Mouse (Mus musculus) CH12.LX (cell line): ENCODE results near the gene Sec14l1. TPM values are rescaled to one million over a fixed set of nuclear protein-coding genes. Genes with fewer than 3 reads are reported as not detected.

Experiments used
- DNase-seq: peaks from one replicate; pipeline ENCODE4 v3.0.0-alpha.2; 2013; ENCODE audit errors: extremely low read depth
- H3K27ac ChIP-seq: 2 replicates; pipeline ENCODE4 v1.5.1; 2012; ENCODE audit warnings: low read depth, mild to moderate bottlenecking, control low read depth, moderate library complexity; ENCODE audit not compliant: insufficient read depth
- H3K27me3 ChIP-seq: replicated peaks from 2 replicates; pipeline ENCODE3; 2012; ENCODE audit warnings: inconsistent platforms
- H3K36me3 ChIP-seq, 2 experiments: replicated peaks in 1 of 2; 2 replicates each; pipeline versions ENCODE3 to v1.6.1; 2012; ENCODE audit warnings: inconsistent platforms in 1 of 2, low read length in 1 of 2, mild to moderate bottlenecking in 1 of 2, mixed read lengths in 1 of 2, moderate library complexity in 1 of 2; ENCODE audit not compliant: control insufficient read depth in 1 of 2, insufficient read depth in 1 of 2
- H3K4me1 ChIP-seq, 2 experiments: 2 replicates each; pipeline ENCODE4 v1.6.1; 2012; ENCODE audit warnings: inconsistent platforms in 1 of 2, moderate library complexity in 1 of 2; ENCODE audit not compliant: insufficient read depth in 2 of 2, control insufficient read depth in 1 of 2
- H3K4me2 ChIP-seq: 2 replicates; pipeline ENCODE4 v1.6.1; 2012; ENCODE audit warnings: low read depth, mild to moderate bottlenecking, control low read depth; ENCODE audit not compliant: poor library complexity, insufficient read depth, severe bottlenecking
- H3K4me3 ChIP-seq, 3 experiments: fragments of 150-350 bp in 1 of 3; sonication (generic) in 1 of 3; replicated peaks in 1 of 3; 2 replicates each; pipeline versions ENCODE3 to v1.5.1; 2011 to 2012; ENCODE audit warnings: low read depth in 2 of 3, low read length in 2 of 3, mild to moderate bottlenecking in 2 of 3, moderate library complexity in 2 of 3, control low read depth in 1 of 3, improper control_type of control experiment in 1 of 3, inconsistent platforms in 1 of 3, mixed read lengths in 1 of 3; ENCODE audit not compliant: poor library complexity in 1 of 3
- H3K79me2 ChIP-seq: replicated peaks from 2 replicates; pipeline ENCODE4 v1.6.1; 2012; ENCODE audit warnings: mild to moderate bottlenecking, moderate library complexity; ENCODE audit not compliant: control insufficient read depth, poor library complexity, insufficient read depth, severe bottlenecking; ENCODE audit errors: extremely low read depth
- H3K9ac ChIP-seq: 2 replicates; pipeline ENCODE4 v1.6.1; 2012; ENCODE audit warnings: low read depth, mild to moderate bottlenecking, control low read depth, moderate library complexity; ENCODE audit not compliant: insufficient read depth
- H3K9me3 ChIP-seq: replicated peaks from 2 replicates; pipeline ENCODE3; 2012; ENCODE audit warnings: low read length, inconsistent platforms, mixed read lengths
- BHLHE40 ChIP-seq: IDR thresholded peaks from 2 replicates; pipeline ENCODE4 v1.6.1; 2011; ENCODE audit warnings: mild to moderate bottlenecking, low read depth, low read length, improper control_type of control experiment
- CHD1 ChIP-seq: IDR thresholded peaks from 2 replicates; pipeline ENCODE4 v1.6.1; 2012; ENCODE audit warnings: low read depth, low read length, improper control_type of control experiment, inconsistent platforms
- CHD2 ChIP-seq: IDR thresholded peaks from 2 replicates; pipeline ENCODE4 v1.6.1; 2011; ENCODE audit warnings: low read length, improper control_type of control experiment
- CTCF ChIP-seq, 2 experiments: IDR thresholded peaks in 1 of 2; conservative IDR thresholded peaks in 1 of 2; 2 replicates each; pipeline ENCODE4 v1.5.1; 2011 to 2012; ENCODE audit warnings: low read depth in 2 of 2, low read length in 2 of 2, improper control_type of control experiment in 1 of 2, inconsistent platforms in 1 of 2, mild to moderate bottlenecking in 1 of 2, moderate library complexity in 1 of 2
- E2F4 ChIP-seq: IDR thresholded peaks from 2 replicates; pipeline ENCODE4 v1.6.1; 2011; ENCODE audit warnings: low read depth, low read length, improper control_type of control experiment; ENCODE audit not compliant: insufficient replicate concordance
- ELF1 ChIP-seq: IDR thresholded peaks from 2 replicates; pipeline ENCODE4 v1.6.1; 2014; ENCODE audit warnings: low read depth, mild to moderate bottlenecking, inconsistent platforms, low read length, improper control_type of control experiment
- EP300 ChIP-seq: IDR thresholded peaks from 2 replicates; pipeline ENCODE4 v1.6.1; 2011; ENCODE audit warnings: low read length, improper control_type of control experiment
- ETS1 ChIP-seq: conservative IDR thresholded peaks from 2 replicates; pipeline ENCODE4 v1.6.1; 2012; ENCODE audit warnings: low read depth, mild to moderate bottlenecking, inconsistent platforms, low read length, improper control_type of control experiment, moderate library complexity
- GABPA ChIP-seq: IDR thresholded peaks from 2 replicates; pipeline ENCODE4 v1.6.1; 2012; ENCODE audit warnings: low read depth, low read length, improper control_type of control experiment, inconsistent platforms; ENCODE audit not compliant: insufficient replicate concordance
- HCFC1 ChIP-seq: IDR thresholded peaks from 2 replicates; pipeline ENCODE4 v1.6.1; 2012; ENCODE audit warnings: low read depth, mild to moderate bottlenecking, inconsistent platforms, low read length, improper control_type of control experiment
- IRF4 ChIP-seq: IDR thresholded peaks from 2 replicates; pipeline ENCODE4 v1.6.1; 2014; ENCODE audit warnings: low read depth, mild to moderate bottlenecking, inconsistent platforms, low read length, improper control_type of control experiment
- JUND ChIP-seq: conservative IDR thresholded peaks from 2 replicates; pipeline ENCODE4 v1.6.1; 2011; ENCODE audit warnings: low read depth, low read length, improper control_type of control experiment
- KAT2A ChIP-seq: IDR thresholded peaks from 2 replicates; pipeline ENCODE4 v1.6.1; 2012; ENCODE audit warnings: low read length, improper control_type of control experiment, inconsistent platforms; ENCODE audit not compliant: insufficient replicate concordance
- MAX ChIP-seq: IDR thresholded peaks from 2 replicates; pipeline ENCODE4 v1.6.1; 2011; ENCODE audit warnings: low read length, improper control_type of control experiment
- MAZ ChIP-seq: IDR thresholded peaks from 2 replicates; pipeline ENCODE4 v1.6.1; 2012; ENCODE audit warnings: low read depth, mild to moderate bottlenecking, inconsistent platforms, low read length, improper control_type of control experiment, moderate library complexity
- MXI1 ChIP-seq: IDR thresholded peaks from 2 replicates; pipeline ENCODE4 v1.6.1; 2011; ENCODE audit warnings: mild to moderate bottlenecking, low read depth, low read length, improper control_type of control experiment
- MYC ChIP-seq: IDR thresholded peaks from 2 replicates; pipeline ENCODE4 v1.6.1; 2011; ENCODE audit warnings: low read depth, mild to moderate bottlenecking, improper control_type of control experiment, low read length
- NELFE ChIP-seq: IDR thresholded peaks from 2 replicates; pipeline ENCODE4 v1.6.1; 2011; ENCODE audit warnings: low read depth, low read length, improper control_type of control experiment
- NRF1 ChIP-seq: IDR thresholded peaks from 2 replicates; pipeline ENCODE4 v1.6.1; 2014; ENCODE audit warnings: low read depth, mild to moderate bottlenecking, inconsistent platforms, low read length, improper control_type of control experiment, moderate library complexity
- PAX5 ChIP-seq: IDR thresholded peaks from 2 replicates; pipeline ENCODE4 v1.6.1; 2012; ENCODE audit warnings: low read length, inconsistent platforms, mixed read lengths
- POLR2A ChIP-seq: IDR thresholded peaks from 2 replicates; pipeline ENCODE4 v1.6.1; 2011; ENCODE audit warnings: low read depth, mild to moderate bottlenecking, improper control_type of control experiment, low read length
- POLR2AphosphoS2 ChIP-seq: IDR thresholded peaks from 2 replicates; pipeline ENCODE4 v1.6.1; 2011; ENCODE audit warnings: low read depth, low read length, improper control_type of control experiment
- RAD21 ChIP-seq: IDR thresholded peaks from 2 replicates; pipeline ENCODE4 v1.6.1; 2011; ENCODE audit warnings: low read depth, mild to moderate bottlenecking, low read length, improper control_type of control experiment, moderate library complexity
- RCOR1 ChIP-seq: conservative IDR thresholded peaks from 2 replicates; pipeline ENCODE4 v1.6.1; 2012; ENCODE audit warnings: low read depth, mild to moderate bottlenecking, inconsistent platforms, low read length, improper control_type of control experiment
- SIN3A ChIP-seq: IDR thresholded peaks from 2 replicates; pipeline ENCODE4 v1.6.1; 2012; ENCODE audit warnings: low read length, improper control_type of control experiment, inconsistent platforms
- SMC3 ChIP-seq: IDR thresholded peaks from 2 replicates; pipeline ENCODE4 v1.6.1; 2011; ENCODE audit warnings: low read depth, low read length, improper control_type of control experiment
- TBP ChIP-seq: conservative IDR thresholded peaks from 2 replicates; pipeline ENCODE4 v1.6.1; 2011; ENCODE audit warnings: low read depth, low read length, improper control_type of control experiment
- TCF12 ChIP-seq: IDR thresholded peaks from 2 replicates; pipeline ENCODE4 v1.6.1; 2014; ENCODE audit warnings: low read depth, mild to moderate bottlenecking, inconsistent platforms, low read length, improper control_type of control experiment
- USF2 ChIP-seq: conservative IDR thresholded peaks from 2 replicates; pipeline ENCODE4 v1.6.1; 2011; ENCODE audit warnings: low read depth, low read length, improper control_type of control experiment
- ZC3H11A ChIP-seq: IDR thresholded peaks from 2 replicates; pipeline ENCODE4 v1.6.1; 2012; ENCODE audit warnings: low read depth, mild to moderate bottlenecking, inconsistent platforms, low read length, improper control_type of control experiment
- ZKSCAN1 ChIP-seq: IDR thresholded peaks from 2 replicates; pipeline ENCODE4 v1.6.1; 2012; ENCODE audit warnings: low read depth, inconsistent platforms, low read length, improper control_type of control experiment, borderline replicate concordance
- ZNF384 ChIP-seq: IDR thresholded peaks from 2 replicates; pipeline ENCODE4 v1.6.1; 2012; ENCODE audit warnings: low read depth, low read length, improper control_type of control experiment, inconsistent platforms
- dilution Hi-C: fragments of 300-500 bp; cut with MboI; formaldehyde crosslinking; loops from 2 replicates; pipeline ENCODE4 v1.14.3; 2020; ENCODE audit warnings: low sequenced_read_pairs; ENCODE audit not compliant: extremely low pct_unique_long_range_greater_than_20kb, extremely low pct_ligation_motif_present
- in situ Hi-C: fragments of 300-500 bp; cut with MboI; formaldehyde crosslinking; loops from 3 replicates; pipeline ENCODE4 v1.14.3; 2019; ENCODE audit warnings: low sequenced_read_pairs, low pct_ligation_motif_present, low pct_unique_long_range_greater_than_20kb, mixed read lengths
- polyA plus RNA-seq: library from polyadenylated mRNA; unstranded; fragments of >175 nt; gene quantifications from 2 replicates; pipeline ENCODE4 v1.2.1, GENCODE M21; 2012; ENCODE audit warnings: low read depth; ENCODE audit not compliant: insufficient read length
- total RNA-seq, 2 experiments: library from RNA; depleted of rRNA; stranded (reverse); fragments of 300-350 nt in 1 of 2; fragments of >200 nt in 1 of 2; gene quantifications; 2 replicates each; pipeline ENCODE4 v1.2.3; 2012 to 2014

Gene Sec14l1
- total and polyA plus RNA-seq, 3 experiments: 18.5 to 28.2 (median 21.5) TPM

DNA sequence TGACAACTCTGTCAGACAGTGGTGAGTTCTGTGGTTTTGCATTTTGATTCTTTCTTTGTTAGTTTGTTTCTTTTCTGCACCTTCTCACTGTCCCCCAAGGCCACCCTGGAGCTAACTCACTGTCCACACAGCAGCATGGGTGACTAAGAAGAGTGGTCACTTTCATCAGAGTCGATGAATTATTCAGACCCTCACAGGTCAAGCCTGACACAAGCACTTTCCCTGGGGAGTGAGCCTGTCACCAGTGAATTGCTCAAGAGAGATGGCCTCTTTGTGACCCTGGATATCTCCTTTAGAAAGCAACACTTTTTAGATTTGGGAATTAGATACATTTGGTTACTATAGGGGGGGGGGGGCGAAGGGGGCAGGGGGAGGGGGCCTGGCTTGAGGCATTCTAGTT, 15.6 kb upstream of the Sec14l1 start:
- TF ChIP-seq IRF4: no peak
- TF ChIP-seq MYC: no peak
- no peak for TF ChIP-seq E2F4
- no peak for TF ChIP-seq USF2
- TF ChIP-seq MAZ: no peak
- TF ChIP-seq ZNF384: no peak
- no peak for TF ChIP-seq MAX
- TF ChIP-seq EP300: no peak
- TF ChIP-seq CHD1: no peak
- TF ChIP-seq NRF1: no peak
- TF ChIP-seq ZKSCAN1: no peak
- no peak for TF ChIP-seq RAD21
- TF ChIP-seq SIN3A: no peak
- no peak for TF ChIP-seq BHLHE40
- TF ChIP-seq ZC3H11A: no peak
- TF ChIP-seq, all 38 proteins: peak for 0
- Histone ChIP-seq H3K79me2 (no peaks in the 10 kb centered on the region), H3K4me2 (no peak overlapping the region), H3K4me3 (no peak overlapping the region), H3K9me3 (peaks cover 4% of the 10 kb centered on the region), H3K9ac (no peak overlapping the region), H3K27ac (no peak overlapping the region), H3K36me3 (no peaks in the 10 kb centered on the region), H3K27me3 (peaks cover 34% of the 10 kb centered on the region), H3K4me1 (peaks cover 17 to 42% of the 10 kb centered on the region in 2 experiments)
- dilution Hi-C loops (no loop called here), in situ Hi-C loops (no loop called here)
- no peak for DNase-seq

DNA sequence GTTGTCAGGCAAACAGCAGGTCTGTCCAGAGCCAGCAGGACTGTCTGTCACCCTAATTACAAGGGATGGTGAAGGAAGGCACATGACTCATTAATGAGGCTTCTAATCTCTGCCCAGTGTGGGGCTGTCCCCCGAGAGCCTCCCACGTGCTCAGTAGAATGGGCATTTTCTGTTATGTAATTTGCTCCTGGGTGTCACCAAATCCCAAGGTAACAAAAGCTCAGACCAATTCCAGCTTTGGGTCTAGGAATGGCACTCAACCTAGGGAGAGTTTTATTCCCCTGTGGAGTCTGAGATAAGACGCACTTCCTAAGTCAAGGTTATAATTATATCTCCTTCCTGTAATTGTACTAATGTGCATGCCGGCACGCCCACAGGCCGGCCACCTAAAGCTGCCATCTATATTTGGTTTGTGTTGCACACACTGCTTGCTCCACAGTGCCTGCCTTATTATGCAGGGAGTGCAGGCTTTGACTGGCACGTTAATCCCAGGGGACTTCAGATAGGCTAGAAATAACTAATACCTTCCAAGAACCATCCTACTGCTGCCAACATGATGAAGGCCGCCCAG, 13.5 kb upstream of the Sec14l1 start:
- Histone ChIP-seq H3K4me1 (peaks cover 25 to 51% of the 10 kb centered on the region in 2 experiments), H3K79me2 (no peaks in the 10 kb centered on the region), H3K9ac (no peak overlapping the region), H3K4me2 (peak overlapping the region; percentile 1; the same call in 1 of the 2 replicates), H3K4me3 (no peak overlapping the region), H3K36me3 (no peaks in the 10 kb centered on the region), H3K9me3 (peaks cover 4% of the 10 kb centered on the region), H3K27me3 (peaks cover 18% of the 10 kb centered on the region), H3K27ac (no peak overlapping the region)
- dilution Hi-C loops: no loop called here
- DNase-seq: peak; percentile 75
- in situ Hi-C loops: no loop called here
- TF ChIP-seq HCFC1 (no peak), MXI1 (no peak), KAT2A (no peak), ELF1 (no peak), ZNF384 (no peak), MAZ (no peak), NELFE (no peak), RCOR1 (no peak), ZKSCAN1 (no peak), ETS1 (peak; percentile 31; the same call in 1 of the 2 replicates), JUND (no peak), CHD2 (no peak), EP300 (no peak), GABPA (no peak), RAD21 (no peak), MYC (peak; percentile 71), NRF1 (no peak), POLR2AphosphoS2 (no peak), PAX5 (no peak), CHD1 (no peak), CTCF (conservative IDR thresholded peaks at IDR 0.05 in 1 of 2, IDR thresholded peaks at IDR 0.05 in 1 of 2; ENCODE audit: low read depth in 2 of 2, low read length in 2 of 2) (no peak), E2F4 (no peak), SMC3 (no peak), IRF4 (no peak), USF2 (no peak; the same call in 1 of the 2 replicates), TCF12 (no peak), MAX (peak; percentile 86), SIN3A (no peak), POLR2A (no peak), TBP (no peak)
